Mouse (Mus musculus): ENCODE measurements around the gene Rab14. TPM values are rescaled to one million over a fixed set of nuclear protein-coding genes. Genes with fewer than 3 reads are reported as not detected.

Gene Rab14
- polyA plus RNA-seq, 1 experiment from 2014 or later: 338 TPM

DNA sequence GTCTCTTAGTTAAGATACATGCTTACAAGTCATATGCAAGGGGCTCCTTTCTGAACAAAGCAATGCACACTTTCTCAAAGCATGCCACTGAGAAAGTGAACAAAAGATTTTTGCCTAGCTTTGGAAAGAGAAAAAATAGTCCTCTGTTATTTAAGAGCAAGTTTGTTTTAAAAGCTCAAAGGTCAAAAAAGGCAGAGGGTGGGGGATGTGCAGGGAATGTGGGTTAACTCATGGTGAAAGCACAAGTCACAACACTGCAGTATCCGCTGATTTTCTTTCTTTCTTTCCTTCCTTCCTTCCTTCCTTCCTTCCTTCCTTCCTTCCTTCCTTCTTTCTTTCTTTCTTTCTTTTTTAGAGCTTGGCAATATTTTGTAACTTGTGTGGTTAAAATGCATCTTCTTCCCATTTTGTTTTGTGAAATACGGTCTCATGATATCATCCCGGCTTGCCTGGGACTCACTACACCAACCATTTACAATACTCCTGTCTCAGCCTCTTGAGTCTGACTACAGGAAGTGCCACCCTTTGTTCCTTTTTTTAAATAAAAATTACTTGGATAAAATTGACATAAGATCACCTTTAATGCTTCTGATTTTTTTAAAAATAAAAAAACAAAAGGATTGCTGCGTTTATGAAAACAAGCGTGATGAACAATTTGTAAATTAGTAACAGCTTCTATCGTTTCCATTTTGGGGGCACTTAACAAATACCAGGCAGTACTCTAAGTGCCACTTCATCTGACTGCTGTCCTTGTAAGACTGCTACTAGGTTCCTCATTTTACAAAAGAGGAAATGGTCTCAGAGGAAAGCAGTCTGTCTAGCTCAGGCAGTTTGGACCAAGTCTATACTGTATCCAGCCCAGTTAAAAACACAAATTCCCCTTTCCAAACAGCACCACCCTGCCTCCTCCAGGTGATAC lies 5.0 kb downstream of the Rab14 start:
- Histone ChIP-seq H3K4me2 (replicated peaks) (0 out of 2 replicates have a peak overlapping the region, but pooled peaks have one; percentile 27), H3K4me1 (replicated peaks) (peaks cover 10% of the 10 kb centered on the region; the same call in 1 of the 2 replicates), H3K9me3 (no peaks in the 10 kb centered on the region), H3K27ac (no peak overlapping the region), H3K4me3 (replicated peaks) (no peak overlapping the region), H3K36me3 (no peaks in the 10 kb centered on the region), H3K9ac (no peak overlapping the region), H3K27me3 (replicated peaks) (no peaks in the 10 kb centered on the region)
- WGBS: 66% methylated on average over 6 of the region's 6 CpGs
- no peak for ATAC-seq

DNA sequence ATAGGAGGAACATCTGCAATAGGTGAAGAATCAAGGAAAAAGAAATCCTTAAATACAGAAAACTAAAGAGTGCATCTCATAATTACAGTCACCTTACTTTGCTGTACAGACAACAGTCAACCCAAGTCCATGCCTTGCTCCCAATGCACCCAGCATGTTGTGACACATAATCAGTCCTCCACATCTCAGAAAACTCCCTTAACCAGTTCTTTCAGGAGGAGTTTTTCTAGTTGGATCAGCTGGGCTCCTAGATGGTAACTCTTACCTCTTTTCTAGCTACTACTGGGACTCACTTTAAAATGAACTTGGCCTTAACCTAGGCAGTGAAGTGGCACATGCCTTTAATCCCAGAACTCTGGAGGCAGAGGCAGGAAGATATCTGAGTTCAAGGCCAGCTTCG lies 6.9 kb downstream of the Rab14 start:
- Histone ChIP-seq H3K4me1 (replicated peaks) (0 out of 2 replicates have a peak, but pooled peaks cover 6% of the 10 kb centered on the region), H3K27me3 (replicated peaks) (no peaks in the 10 kb centered on the region), H3K27ac (no peak overlapping the region), H3K36me3 (no peaks in the 10 kb centered on the region; the same call in 1 of the 2 replicates), H3K9ac (no peak overlapping the region), H3K4me2 (replicated peaks) (no peak overlapping the region), H3K4me3 (replicated peaks) (no peak overlapping the region), H3K9me3 (no peaks in the 10 kb centered on the region)
- WGBS: 71% methylated on average over 1 of the region's 1 CpGs
- ATAC-seq: no peak

DNA sequence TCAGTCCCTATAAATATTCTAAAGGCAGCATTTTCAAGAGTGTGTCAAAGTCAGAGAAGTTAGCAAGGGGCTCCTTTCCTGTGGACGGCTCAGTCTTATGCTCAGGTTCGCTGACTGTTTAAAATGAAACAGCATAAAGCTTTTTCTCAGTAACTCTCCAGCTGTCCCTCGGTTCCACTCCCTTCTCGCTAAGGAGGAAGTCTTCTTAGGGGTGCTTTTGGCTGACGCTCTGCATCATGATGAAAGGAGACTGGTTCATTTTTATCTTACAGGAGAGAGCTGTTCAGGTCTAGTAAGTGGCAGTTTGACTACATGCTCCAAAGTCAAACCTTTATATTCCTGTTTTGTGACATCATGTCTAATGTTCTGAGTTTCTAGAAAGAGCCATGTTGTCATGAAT lies 12.0 kb downstream of the Rab14 start:
- no peak for ATAC-seq
- WGBS: 82% methylated on average over 5 of the region's 5 CpGs
- no peaks in the 10 kb centered on the region; the same call in 1 of the 2 replicates for H3K36me3 ChIP-seq

DNA sequence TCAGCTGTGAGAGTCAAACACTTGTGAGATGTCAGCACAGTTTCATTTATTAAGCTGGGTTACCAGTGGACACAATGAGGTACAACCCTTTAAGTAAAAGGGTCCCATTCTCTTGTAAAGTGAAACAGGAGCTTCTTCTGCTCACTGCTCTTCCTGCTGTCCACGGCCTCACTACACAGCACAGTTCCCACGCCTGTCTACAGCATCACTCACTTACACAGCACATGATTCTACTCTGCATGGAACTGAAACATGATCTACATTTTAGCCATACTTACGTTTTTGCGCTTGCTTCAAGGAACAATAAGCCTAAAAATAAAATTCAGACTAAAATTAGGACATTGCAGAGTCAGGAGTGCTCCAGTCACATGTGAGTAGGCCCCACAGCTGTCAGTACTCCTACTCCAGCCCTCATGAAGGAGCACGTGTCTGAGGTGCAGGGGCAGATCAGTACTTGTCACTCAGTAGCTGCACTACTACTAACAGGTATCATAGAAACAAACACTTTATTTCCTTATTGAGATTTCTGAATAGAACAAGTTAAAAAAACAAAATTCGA lies 17.7 kb downstream of the Rab14 start:
- 89% methylated on average over 6 of the region's 6 CpGs for WGBS
- ATAC-seq: no peak
- no peaks in the 10 kb centered on the region for H3K27me3 ChIP-seq (replicated peaks)
- no peak overlapping the region for H3K4me2 ChIP-seq (replicated peaks)
- no peak overlapping the region for H3K4me3 ChIP-seq (replicated peaks)
- H3K9ac ChIP-seq: no peak overlapping the region
- no peak overlapping the region for H3K27ac ChIP-seq
- H3K9me3 ChIP-seq: no peaks in the 10 kb centered on the region
- H3K36me3 ChIP-seq: peaks cover 19% of the 10 kb centered on the region
- no peaks in the 10 kb centered on the region for H3K4me1 ChIP-seq (replicated peaks)

More for the DNA sequence above, 12.0 kb downstream of the Rab14 start:
- H3K9ac ChIP-seq: no peak overlapping the region
- no peak overlapping the region for H3K27ac ChIP-seq
- 0 out of 2 replicates have a peak, but pooled peaks cover under 1% of the 10 kb centered on the region for H3K4me1 ChIP-seq (replicated peaks)
- H3K27me3 ChIP-seq (replicated peaks): no peaks in the 10 kb centered on the region
- no peaks in the 10 kb centered on the region for H3K9me3 ChIP-seq
- no peak overlapping the region for H3K4me3 ChIP-seq (replicated peaks)
- no peak overlapping the region for H3K4me2 ChIP-seq (replicated peaks)

DNA sequence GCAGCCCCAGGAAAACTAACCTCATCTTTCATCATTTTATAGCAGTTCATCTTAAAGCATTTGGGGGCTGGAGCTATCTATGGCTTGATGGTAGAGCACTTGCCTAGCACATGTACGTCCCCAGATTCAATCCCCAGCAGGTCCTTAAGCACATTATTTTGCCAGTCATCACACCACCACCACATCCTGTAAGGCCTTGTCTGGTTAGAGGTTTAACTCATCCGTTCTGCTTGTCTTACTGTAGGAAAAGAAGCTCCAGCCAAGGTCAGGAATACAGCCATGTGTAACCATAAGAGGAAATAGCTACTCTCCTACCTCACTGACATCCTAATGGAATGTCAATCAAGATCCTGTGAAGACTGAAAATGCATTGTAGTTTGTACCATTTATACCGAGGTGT lies 22.8 kb downstream of the Rab14 start:
- WGBS: 78% methylated on average over 3 of the region's 3 CpGs
- no peak overlapping the region for H3K27ac ChIP-seq
- peaks cover 44% of the 10 kb centered on the region for H3K36me3 ChIP-seq
- no peaks in the 10 kb centered on the region for H3K9me3 ChIP-seq
- no peaks in the 10 kb centered on the region for H3K27me3 ChIP-seq (replicated peaks)
- no peak overlapping the region for H3K4me3 ChIP-seq (replicated peaks)
- H3K4me1 ChIP-seq (replicated peaks): 0 out of 2 replicates have a peak, but pooled peaks cover 2% of the 10 kb centered on the region
- no peak for ATAC-seq
- no peak overlapping the region for H3K4me2 ChIP-seq (replicated peaks)
- H3K9ac ChIP-seq: no peak overlapping the region

DNA sequence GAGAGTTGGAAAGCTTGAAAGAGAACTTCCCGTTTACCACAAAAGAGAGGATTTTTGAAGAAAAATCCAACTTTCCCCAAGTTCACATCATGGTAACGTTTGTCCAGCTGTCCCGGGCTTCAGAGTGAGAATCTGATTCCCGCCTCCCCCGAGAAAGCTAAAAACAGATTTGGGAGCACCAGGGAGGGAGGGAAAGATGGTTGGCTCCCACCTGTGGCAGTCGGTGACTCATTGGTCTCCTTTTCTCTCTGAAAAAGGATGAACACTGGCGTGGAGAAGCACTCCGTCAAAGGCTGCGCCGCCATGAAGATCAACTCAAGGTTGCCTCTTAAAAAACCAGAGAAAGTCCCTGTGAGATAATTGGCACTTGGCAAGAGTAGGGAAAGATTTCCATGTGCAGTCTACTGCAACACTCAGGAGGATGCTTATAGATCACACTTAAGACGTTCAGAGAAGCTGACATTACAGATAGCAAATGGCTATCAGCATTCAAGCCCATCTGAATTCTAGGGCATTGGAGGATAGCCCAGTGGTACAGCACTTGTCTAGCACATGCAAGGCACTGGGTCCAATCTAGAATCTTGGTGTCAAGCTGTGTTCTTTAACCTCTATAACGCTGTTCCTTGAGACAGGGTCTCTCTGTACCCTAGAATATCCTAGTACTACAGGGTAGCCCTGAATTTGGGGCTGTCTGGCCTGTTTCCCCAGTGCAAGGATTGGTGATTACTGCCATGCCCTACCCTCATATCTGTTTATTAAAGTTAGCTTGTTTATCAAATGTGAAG lies 25.4 kb downstream of the Rab14 start:
- no peak for ATAC-seq
- Histone ChIP-seq H3K9ac (no peak overlapping the region), H3K9me3 (no peaks in the 10 kb centered on the region), H3K4me2 (replicated peaks) (no peak overlapping the region), H3K4me3 (replicated peaks) (no peak overlapping the region), H3K27ac (no peak overlapping the region), H3K4me1 (replicated peaks) (0 out of 2 replicates have a peak, but pooled peaks cover 2% of the 10 kb centered on the region), H3K36me3 (peaks cover 52% of the 10 kb centered on the region), H3K27me3 (replicated peaks) (no peaks in the 10 kb centered on the region)
- 90% methylated on average over 12 of the region's 12 CpGs for WGBS

DNA sequence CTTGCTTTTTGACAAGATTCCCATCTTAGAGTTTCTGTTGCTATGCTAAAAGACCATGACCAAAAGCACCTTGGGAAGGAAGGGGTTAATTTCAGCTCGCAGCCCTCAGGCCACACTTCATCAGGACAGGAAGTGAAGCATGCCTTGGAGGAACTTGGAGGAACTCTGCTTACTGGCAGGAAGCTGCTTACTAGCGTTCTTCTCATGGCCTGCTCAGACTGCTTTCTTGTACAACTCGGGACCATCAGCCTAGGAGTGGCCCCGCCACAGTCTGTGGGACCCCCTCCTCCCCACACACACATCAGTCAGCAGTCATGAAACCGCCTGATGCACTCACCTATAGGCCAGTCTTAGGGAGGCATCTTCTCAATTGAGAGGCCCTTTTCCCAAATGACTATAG lies 26.8 kb downstream of the Rab14 start:
- Histone ChIP-seq H3K27ac (peak overlapping the region; percentile 41; the same call in 1 of the 2 replicates), H3K9me3 (no peaks in the 10 kb centered on the region), H3K4me1 (replicated peaks) (0 out of 2 replicates have a peak, but pooled peaks cover 2% of the 10 kb centered on the region), H3K4me3 (replicated peaks) (no peak overlapping the region), H3K9ac (no peak overlapping the region), H3K27me3 (replicated peaks) (no peaks in the 10 kb centered on the region), H3K4me2 (replicated peaks) (no peak overlapping the region), H3K36me3 (peaks cover 54% of the 10 kb centered on the region)
- 39% methylated on average over 5 of the region's 5 CpGs for WGBS
- ATAC-seq: peak; percentile 47

DNA sequence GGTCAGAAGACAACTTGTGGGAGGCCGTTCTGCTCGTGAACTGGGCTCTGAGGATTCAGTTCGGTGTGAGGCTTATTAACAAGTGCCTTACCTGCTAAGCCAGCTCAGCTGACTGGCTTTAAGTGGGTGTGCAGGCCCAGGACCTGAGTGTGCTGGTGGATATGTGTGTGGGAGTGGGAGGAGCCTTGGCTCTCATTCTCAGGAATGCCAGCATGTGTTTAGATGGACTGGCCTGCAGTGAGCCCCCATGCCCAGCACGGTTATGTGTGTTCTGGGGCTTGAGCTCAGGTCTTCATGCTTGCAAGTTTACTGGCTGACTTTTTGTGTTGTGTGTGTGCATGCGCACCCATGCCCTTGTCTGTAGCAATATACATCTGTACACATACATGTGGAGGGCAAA lies 27.3 kb downstream of the Rab14 start:
- H3K4me3 ChIP-seq (replicated peaks): no peak overlapping the region
- no peaks in the 10 kb centered on the region for H3K27me3 ChIP-seq (replicated peaks)
- no peak for ATAC-seq
- H3K4me1 ChIP-seq (replicated peaks): 0 out of 2 replicates have a peak, but pooled peaks cover 2% of the 10 kb centered on the region
- H3K36me3 ChIP-seq: peaks cover 54% of the 10 kb centered on the region
- no peaks in the 10 kb centered on the region for H3K9me3 ChIP-seq
- peak overlapping the region; percentile 41; the same call in 1 of the 2 replicates for H3K27ac ChIP-seq
- H3K4me2 ChIP-seq (replicated peaks): no peak overlapping the region
- 92% methylated on average over 5 of the region's 5 CpGs for WGBS
- H3K9ac ChIP-seq: no peak overlapping the region

DNA sequence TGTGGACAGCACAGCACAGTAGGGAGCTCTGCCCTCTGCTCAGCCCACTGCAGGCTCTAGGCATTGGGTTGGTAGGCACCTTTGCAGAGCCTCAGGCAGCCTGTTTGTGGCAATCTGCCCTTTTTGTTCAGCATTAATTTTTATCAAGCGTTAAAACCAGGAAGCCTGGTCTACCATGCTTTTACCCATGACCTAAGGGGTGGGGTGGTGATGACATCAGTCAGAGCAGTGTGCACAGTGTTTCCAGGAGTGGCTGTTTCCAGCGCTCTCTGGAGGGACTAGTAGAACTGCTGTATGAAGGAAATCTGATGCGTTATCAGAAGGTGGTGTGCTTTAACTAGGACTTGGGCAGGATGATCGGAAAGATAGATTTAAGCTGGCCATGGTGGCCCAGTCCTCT lies 28.7 kb downstream of the Rab14 start:
- 91% methylated on average over 4 of the region's 4 CpGs for WGBS
- Histone ChIP-seq H3K9me3 (no peaks in the 10 kb centered on the region), H3K36me3 (peaks cover 53% of the 10 kb centered on the region), H3K27me3 (replicated peaks) (no peaks in the 10 kb centered on the region), H3K27ac (no peak overlapping the region), H3K4me1 (replicated peaks) (0 out of 2 replicates have a peak, but pooled peaks cover 2% of the 10 kb centered on the region), H3K4me2 (replicated peaks) (no peak overlapping the region), H3K4me3 (replicated peaks) (no peak overlapping the region), H3K9ac (no peak overlapping the region)
- no peak for ATAC-seq

DNA sequence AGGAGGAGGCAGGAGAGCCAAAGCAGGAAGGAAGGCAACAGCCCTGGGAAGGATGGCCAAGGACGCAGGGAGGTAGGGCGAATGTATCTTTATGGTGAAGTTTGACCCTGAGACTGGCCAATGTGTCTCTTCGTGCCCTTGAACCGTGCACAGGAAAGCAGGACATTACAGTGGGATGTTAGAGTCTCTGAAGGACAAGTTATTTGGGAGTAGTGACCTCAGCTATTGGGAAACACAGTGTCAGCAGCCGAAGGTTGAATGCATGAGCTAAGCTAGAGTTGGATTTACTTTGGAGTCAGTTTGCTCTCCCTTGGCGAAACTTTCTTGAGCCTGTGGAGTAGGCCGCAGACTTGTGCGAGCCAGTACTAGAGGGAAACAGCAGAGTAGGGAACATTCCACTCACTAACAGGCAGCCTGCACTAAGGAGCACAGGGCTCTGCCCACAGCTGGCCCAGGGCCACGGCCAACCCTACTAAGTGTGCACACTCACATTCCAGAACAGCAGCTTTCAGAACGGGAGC lies 29.5 kb downstream of the Rab14 start:
- no peaks in the 10 kb centered on the region for H3K27me3 ChIP-seq (replicated peaks)
- H3K9me3 ChIP-seq: no peaks in the 10 kb centered on the region
- 0 out of 2 replicates have a peak, but pooled peaks cover 2% of the 10 kb centered on the region for H3K4me1 ChIP-seq (replicated peaks)
- H3K36me3 ChIP-seq: peaks cover 56% of the 10 kb centered on the region
- H3K9ac ChIP-seq: no peak overlapping the region
- no peak overlapping the region for H3K4me2 ChIP-seq (replicated peaks)
- no peak overlapping the region for H3K27ac ChIP-seq
- WGBS: 84% methylated on average over 10 of the region's 10 CpGs
- no peak overlapping the region for H3K4me3 ChIP-seq (replicated peaks)
- ATAC-seq: no peak

DNA sequence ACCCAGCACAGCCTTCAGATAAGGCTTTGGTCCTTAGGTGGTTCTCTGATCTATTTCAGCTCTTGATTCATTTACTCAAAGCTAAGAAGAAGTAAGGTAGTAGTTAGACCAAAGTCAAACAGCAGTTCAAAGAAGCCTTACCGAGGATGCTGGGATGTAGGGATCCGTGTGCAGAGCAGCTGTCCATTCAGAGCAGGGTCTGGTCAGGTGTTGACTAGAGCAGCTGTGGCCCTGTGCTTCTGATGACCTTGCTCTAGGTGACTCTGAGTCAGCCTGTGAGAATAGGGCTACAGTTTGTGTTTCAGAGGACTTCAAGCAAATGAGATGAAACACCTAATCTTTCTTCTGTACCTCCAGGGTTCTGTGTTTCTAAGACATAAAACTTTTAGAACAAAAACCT lies 31.5 kb downstream of the Rab14 start:
- H3K27me3 ChIP-seq (replicated peaks): no peaks in the 10 kb centered on the region
- H3K4me2 ChIP-seq (replicated peaks): no peak overlapping the region
- no peak overlapping the region for H3K27ac ChIP-seq
- no peak for ATAC-seq
- peaks cover 53% of the 10 kb centered on the region for H3K36me3 ChIP-seq
- 95% methylated on average over 2 of the region's 2 CpGs for WGBS
- 0 out of 2 replicates have a peak, but pooled peaks cover 2% of the 10 kb centered on the region for H3K4me1 ChIP-seq (replicated peaks)
- H3K4me3 ChIP-seq (replicated peaks): no peak overlapping the region
- H3K9ac ChIP-seq: no peak overlapping the region
- no peaks in the 10 kb centered on the region for H3K9me3 ChIP-seq

DNA sequence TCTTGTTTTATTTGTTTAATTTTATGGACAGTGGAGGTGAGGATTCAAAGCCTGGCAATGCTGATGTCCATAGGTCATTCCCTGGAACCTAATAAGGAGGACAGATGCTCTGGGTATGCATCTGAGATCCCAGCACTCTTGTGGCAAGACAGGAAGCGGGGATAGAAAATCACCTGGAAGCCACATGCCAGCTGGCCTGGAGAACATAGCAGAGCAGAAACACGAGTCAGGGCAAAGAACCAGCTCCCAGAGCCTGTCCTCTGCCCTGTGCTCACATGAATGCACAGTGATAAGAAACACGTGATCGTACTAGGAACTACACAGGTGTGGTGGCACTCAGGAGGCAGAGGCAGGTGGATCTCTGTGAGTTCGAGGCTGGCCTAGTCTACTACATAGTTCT lies 34.1 kb downstream of the Rab14 start:
- no peak overlapping the region for H3K27ac ChIP-seq
- 89% methylated on average over 5 of the region's 5 CpGs for WGBS
- H3K27me3 ChIP-seq (replicated peaks): no peaks in the 10 kb centered on the region
- no peaks in the 10 kb centered on the region for H3K9me3 ChIP-seq
- ATAC-seq: no peak
- no peak overlapping the region for H3K9ac ChIP-seq
- H3K4me3 ChIP-seq (replicated peaks): no peak overlapping the region
- H3K4me1 ChIP-seq (replicated peaks): no peaks in the 10 kb centered on the region
- no peak overlapping the region for H3K4me2 ChIP-seq (replicated peaks)
- peaks cover 48% of the 10 kb centered on the region for H3K36me3 ChIP-seq

Data from intestine, embryonic 15.5 days (tissue).